Mouse (Mus musculus): ENCODE measurements around the gene Mapk10. TPM values are rescaled to one million over a fixed set of nuclear protein-coding genes. Genes with fewer than 3 reads are reported as not detected.

The Mapk10 gene
- polyA plus RNA-seq (2014; fragmentation: Illumina TruSeq; extraction: RNeasy Lipid Tissue Mini Kit (QIAGEN cat#74804); ENCODE audit: insufficient read depth, low read depth, low replicate concordance), result 0.92 TPM

GRCm38 (mm10) chr5:103211101-103211848 lies at the start of gene Mapk10:
Gene Mapk10 (minus strand): TSS chr5:103211334.

Other genes with a start within 250 kb of the Mapk10 start
- gene Ptpn13, start 213.9 kb upstream of the Mapk10 start, polyA plus RNA-seq (2014; fragmentation: Illumina TruSeq; extraction: RNeasy Lipid Tissue Mini Kit (QIAGEN cat#74804); ENCODE audit: insufficient read depth, low read depth, low replicate concordance), result 7.0 TPM